ENCODE assay signal across 8 mouse cellular contexts in genomic region chr16:13232912-13233802, GRCm38 (mm10). TPM values are rescaled to one million over a fixed set of nuclear protein-coding genes. Genes with fewer than 3 reads are reported as not detected.
DNase-seq lines count a peak whose midpoint lies in the region; ATAC-seq and TF ChIP-seq lines count a peak whose summit lies in the region.

No protein-coding gene starts in this region.

- H3K36me3 ChIP-seq in liver, adult 2 months (ENCODE audit: control insufficient read depth, insufficient read depth, low read length), result no peaks in the 10 kb centered on the region
- H3K36me3 ChIP-seq in stomach, embryonic 16.5 days (ENCODE audit: control insufficient read depth, insufficient read depth, low read length), result no peaks in the 10 kb centered on the region
- H3K36me3 ChIP-seq in forebrain, embryonic 12.5 days (replicated peaks), result no peaks in the 10 kb centered on the region

- H3K27me3 ChIP-seq in liver, adult 2 months (ENCODE audit: control insufficient read depth, insufficient read depth, low read length), result no peaks in the 10 kb centered on the region
- no peaks in the 10 kb centered on the region for H3K27me3 ChIP-seq in stomach, embryonic 16.5 days (ENCODE audit: control insufficient read depth, insufficient read depth, low read length)
- no peaks in the 10 kb centered on the region for H3K27me3 ChIP-seq in forebrain, embryonic 12.5 days

- H3K9me3 ChIP-seq in stomach, embryonic 16.5 days (replicated peaks; ENCODE audit: control insufficient read depth, low read length), result no peaks in the 10 kb centered on the region
- no peaks in the 10 kb centered on the region for H3K9me3 ChIP-seq in forebrain, embryonic 12.5 days

- H3K27ac ChIP-seq in liver, adult 2 months (replicated peaks; ENCODE audit: insufficient read depth, low read depth, low read length), result peak overlapping the region; percentile 28; the same call in 1 of the 2 replicates
- H3K27ac ChIP-seq in stomach, embryonic 16.5 days (ENCODE audit: low read length), result peak overlapping the region; percentile 48
- no peak overlapping the region for H3K27ac ChIP-seq in forebrain, embryonic 12.5 days

- WGBS in liver, adult 2 months, result 82% methylated on average over 14 of the region's 14 CpGs
- 33% methylated on average over 14 of the region's 14 CpGs for WGBS in stomach, embryonic 16.5 days
- WGBS in forebrain, embryonic 12.5 days, result 62% methylated on average over 14 of the region's 14 CpGs

- no peak for TF ChIP-seq POLR2A in liver, adult 2 months (IDR thresholded peaks at IDR 0.05; ENCODE audit: extremely low read depth, insufficient read depth, low read length)

- H3K4me1 ChIP-seq in liver, adult 2 months (ENCODE audit: control insufficient read depth, insufficient read depth, low read length), result no peaks in the 10 kb centered on the region
- H3K4me1 ChIP-seq in stomach, embryonic 16.5 days (ENCODE audit: control insufficient read depth, insufficient read depth, low read length), result peaks cover 9% of the 10 kb centered on the region
- no peaks in the 10 kb centered on the region for H3K4me1 ChIP-seq in forebrain, embryonic 12.5 days

- no peaks in the 10 kb centered on the region for H3K79me2 ChIP-seq in liver, adult 2 months (ENCODE audit: control insufficient read depth, insufficient read depth, low read length)

- no peak overlapping the region for H3K4me3 ChIP-seq in liver, adult 2 months (ENCODE audit: insufficient read depth, low read depth, low read length)
- H3K4me3 ChIP-seq in stomach, embryonic 16.5 days (replicated peaks; ENCODE audit: low read length), result no peak overlapping the region
- H3K4me3 ChIP-seq in forebrain, embryonic 12.5 days (replicated peaks), result no peak overlapping the region

- no peak for TF ChIP-seq CTCF in liver, adult 2 months (IDR thresholded peaks at IDR 0.05; ENCODE audit: low read depth, low read length)

- intact Hi-C loops in heart, postnatal 25 days (cut with DNase I), result loop anchor here (5.0 kb wide), 1 partner anchor 71 kb away; no protein-coding TSS in a partner anchor

- peak; percentile 65; the same call in 1 of the 2 replicates for ATAC-seq in stomach, embryonic 16.5 days (ENCODE audit: insufficient read depth, low FRiP score)
- ATAC-seq in forebrain, embryonic 12.5 days (ENCODE audit: low FRiP score), result no peak

- peak; percentile 56 for DNase-seq in ZHBTc4 (ENCODE audit: low read depth, low spot score)
- DNase-seq in embryo, embryonic 10.5 days (ENCODE audit: low spot score), result peak; percentile 41
- peak; percentile 64 for DNase-seq in heart, postnatal 25 days (ENCODE audit: low spot score)
- no peak for DNase-seq in liver, adult 2 months (ENCODE audit: extremely low read depth, low read depth, low spot score)
- no peak for DNase-seq in neural tube, embryonic 10.5 days (ENCODE audit: extremely low spot score, low spot score)
- no peak for DNase-seq in urinary bladder, postnatal 10 days (ENCODE audit: low spot score)

- H3K4me2 ChIP-seq in stomach, embryonic 16.5 days (ENCODE audit: low read depth, low read length), result no peak overlapping the region
- no peak overlapping the region for H3K4me2 ChIP-seq in forebrain, embryonic 12.5 days

- H3K9ac ChIP-seq in liver, adult 2 months (ENCODE audit: low read depth, low read length), result no peak overlapping the region
- H3K9ac ChIP-seq in stomach, embryonic 16.5 days (ENCODE audit: low read length), result no peak overlapping the region
- H3K9ac ChIP-seq in forebrain, embryonic 12.5 days, result no peak overlapping the region

RNA-seq across cellular contexts. Expression of gene Mrtfb, which starts 23.1 kb away (rescaled TPM):
- total RNA-seq in heart, postnatal 25 days (2021), result 10 to 100 TPM; 24.9 to 31.5 TPM
- total RNA-seq in liver, adult 2 months (2014; rRNA removed), result 9.2 and 9.4 TPM in 2 replicates
- polyA plus RNA-seq in liver, adult 2 months (2012; rRNA removed), result 3.2 and 4.2 TPM in 2 replicates
- polyA plus RNA-seq in stomach, embryonic 16.5 days (2015; fragmentation: Nextera tagmentation; extraction: Ambion mirVana), result 17.1 and 19.3 TPM in 2 replicates
- polyA plus RNA-seq in forebrain, embryonic 12.5 days (2016; fragmentation: Nextera tagmentation; extraction: Ambion mirVana), result 15.5 and 15.8 TPM in 2 replicates

Comparison
In these comparisons a context has a peak if more than half of its experiments do, and no peak if none do; other contexts are left out.
1. DNase-seq: peak in ZHBTc4 (single experiment), embryo, embryonic 10.5 days (single experiment) and heart, postnatal 25 days (single experiment); none in liver, adult 2 months (single experiment), neural tube, embryonic 10.5 days (single experiment) and urinary bladder, postnatal 10 days (single experiment).